Comparison of ENCODE assay signal across 9 mouse cellular contexts in the genomic region with DNA sequence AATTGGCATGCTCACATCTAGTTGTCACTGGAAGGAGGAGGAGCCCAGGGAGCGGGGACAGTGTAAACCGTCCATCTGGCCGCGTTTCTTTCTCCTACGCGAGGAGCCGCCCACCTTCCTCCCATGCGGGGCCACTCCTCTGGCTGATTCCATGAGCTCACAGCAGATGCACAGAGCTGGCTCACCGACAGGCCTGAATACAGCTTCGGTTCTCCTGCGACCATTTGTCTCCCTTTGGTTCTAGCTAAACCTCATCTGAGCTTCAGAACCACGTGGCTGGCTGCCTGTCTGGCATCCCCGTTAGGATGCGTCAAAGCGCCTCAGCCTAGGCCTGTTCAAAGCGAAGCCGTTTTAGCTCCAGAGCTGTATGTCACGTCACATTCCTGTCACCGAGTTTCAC. TPM values are rescaled to one million over a fixed set of nuclear protein-coding genes. Genes with fewer than 3 reads are reported as not detected.
DNase-seq lines count a peak whose midpoint lies in the region; ATAC-seq lines count a peak whose summit lies in the region.
"Had no signal": no experiment of that assay in that cellular context is flagged by ENCODE, and none has a peak within 500 bp of the region (broad histone marks: within the 10 kb centered on the region; RNA-seq: fewer than 3 reads in every experiment).

No protein-coding gene starts in this region.

- WGBS in hindbrain, embryonic 13.5 days, result 21% methylated on average over 19 of the region's 19 CpGs
- whole genome bisulfite sequencing in neural tube, embryonic 13.5 days, result 19% methylated on average over 19 of the region's 19 CpGs

- DNase-seq in adrenal gland, adult (ENCODE audit: inconsistent age in 2 of 2, low spot score in 1 of 2), result peak; percentile 45 to 74
- DNase-seq in cerebellum, adult 11-12 months, result peak; percentile 82
- DNase-seq in frontal cortex, adult 2 months (ENCODE audit: extremely low spot score in 1 of 2, low spot score in 1 of 2), result peak; percentile 86 to 94
- peak; percentile 85 to 88 for DNase-seq in left cerebral cortex, postnatal 14 days (ENCODE audit: low spot score in 2 of 2)
- no peak for DNase-seq in adipocyte (ENCODE audit: low spot score)

- no peaks in the 10 kb centered on the region for H3K27me3 ChIP-seq in hindbrain, embryonic 13.5 days
- no peaks in the 10 kb centered on the region for H3K27me3 ChIP-seq in neural tube, embryonic 13.5 days

- intact Hi-C loops in left cerebral cortex, postnatal 14 days (cut with DNase I), result loop anchor here (2.0 to 5.0 kb wide), 2 partner anchors 39 to 49 kb away; no protein-coding TSS in a partner anchor

- H3K36me3 ChIP-seq in hindbrain, embryonic 13.5 days, result no peaks in the 10 kb centered on the region
- H3K36me3 ChIP-seq in neural tube, embryonic 13.5 days, result no peaks in the 10 kb centered on the region

- H3K27ac ChIP-seq in hindbrain, embryonic 13.5 days, result peak overlapping the region; percentile 72
- peak overlapping the region; percentile 46 for H3K27ac ChIP-seq in neural tube, embryonic 13.5 days (replicated peaks)
- H3K27ac ChIP-seq: macrophage had no signal

- peak; percentile 65; the same call in 1 of the 2 replicates for ATAC-seq in hindbrain, embryonic 13.5 days (ENCODE audit: low FRiP score)
- ATAC-seq in neural tube, embryonic 13.5 days (ENCODE audit: low read depth), result peak; percentile 49; the same call in 1 of the 2 replicates
- ATAC-seq in megakaryocyte-erythroid progenitor cell, adult 5-6 weeks (replicated peaks; ENCODE audit: low FRiP score, low TSS enrichment, poor library complexity, severe bottlenecking), result no peak

- H3K9me3 ChIP-seq in hindbrain, embryonic 13.5 days, result no peaks in the 10 kb centered on the region
- H3K9me3 ChIP-seq in neural tube, embryonic 13.5 days, result no peaks in the 10 kb centered on the region

- 0 out of 2 replicates have a peak overlapping the region, but pooled peaks have one; percentile 8 for H3K4me2 ChIP-seq in hindbrain, embryonic 13.5 days
- H3K4me2 ChIP-seq in neural tube, embryonic 13.5 days, result peak overlapping the region; percentile 16; the same call in 1 of the 2 replicates

- no peak overlapping the region for H3K4me3 ChIP-seq in hindbrain, embryonic 13.5 days
- no peak overlapping the region for H3K4me3 ChIP-seq in neural tube, embryonic 13.5 days

- peak overlapping the region; percentile 55; the same call in 1 of the 2 replicates for H3K9ac ChIP-seq in hindbrain, embryonic 13.5 days
- peak overlapping the region; percentile 52; the same call in 1 of the 2 replicates for H3K9ac ChIP-seq in neural tube, embryonic 13.5 days

- peaks cover 32% of the 10 kb centered on the region for H3K4me1 ChIP-seq in hindbrain, embryonic 13.5 days (replicated peaks)
- H3K4me1 ChIP-seq in neural tube, embryonic 13.5 days (replicated peaks), result peaks cover 23% of the 10 kb centered on the region

RNA-seq across cellular contexts. Expression of a gene that starts 53.8 kb away (rescaled TPM):
- polyA plus RNA-seq in frontal cortex, adult 2 months (2012; rRNA removed), result 81.3 and 89.0 TPM in 2 replicates
- polyA plus RNA-seq in hindbrain, embryonic 13.5 days (2015; fragmentation: Nextera tagmentation; extraction: Ambion mirVana), result 18.8 and 19.7 TPM in 2 replicates
- 100 to 1,000 TPM; 203 to 219 TPM for total RNA-seq in left cerebral cortex, postnatal 14 days (2021)
- 17.6 and 18.2 TPM in 2 replicates for polyA plus RNA-seq in neural tube, embryonic 13.5 days (2015; fragmentation: Nextera tagmentation; extraction: Ambion mirVana)
- not detected in 2 replicates for total RNA-seq in megakaryocyte-erythroid progenitor cell, adult 5-6 weeks (2014; fragmentation: Nextera tagmentation)
- total RNA-seq in megakaryocyte-erythroid progenitor cell, adult 5-6 weeks (2017), result not detected in 2 replicates
- polyA plus RNA-seq: macrophage had no signal
